Mouse (Mus musculus) gastrocnemius, adult 2 months (tissue): ENCODE data around the gene Dach1. TPM values are rescaled to one million over a fixed set of nuclear protein-coding genes. Genes with fewer than 3 reads are reported as not detected.

Source experiments
- DNase-seq: peaks from one replicate; pipeline ENCODE4 v3.0.0; 2022
- H3K27ac ChIP-seq: fragments of 200-600 bp; 2 replicates; pipeline ENCODE4 v1.8.1; 2022; ENCODE audit warnings: mild to moderate bottlenecking
- H3K4me3 ChIP-seq: fragments of 200-600 bp; 2 replicates; pipeline ENCODE4 v1.8.1; 2022; ENCODE audit warnings: mild to moderate bottlenecking, moderate library complexity
- CTCF ChIP-seq: fragments of 200-600 bp; IDR thresholded peaks from 2 replicates; pipeline ENCODE4 v1.8.1; 2022; ENCODE audit warnings: antibody characterized with exemption, mild to moderate bottlenecking, moderate library complexity
- intact Hi-C: fragments of 180-260 bp; cut with DNase I; formaldehyde crosslinking; loops from one replicate; pipeline ENCODE4 v1.15.1; 2025
- long read RNA-seq, 2 experiments: library from polyadenylated mRNA; stranded (forward); transcript quantifications; one replicate each; pipeline ENCODE4 v2.0.0; 2021
- total RNA-seq, 2 experiments: library from RNA; stranded (reverse); gene quantifications; 2 replicates each; pipeline ENCODE4 v1.2.3; 2021

Gene Dach1
- 1 to 10 TPM; 2.5 to 4.3 TPM for total RNA-seq
- long read RNA-seq, experiment 1, result 0 reads
- long read RNA-seq, experiment 2, result 0 reads

DNA sequence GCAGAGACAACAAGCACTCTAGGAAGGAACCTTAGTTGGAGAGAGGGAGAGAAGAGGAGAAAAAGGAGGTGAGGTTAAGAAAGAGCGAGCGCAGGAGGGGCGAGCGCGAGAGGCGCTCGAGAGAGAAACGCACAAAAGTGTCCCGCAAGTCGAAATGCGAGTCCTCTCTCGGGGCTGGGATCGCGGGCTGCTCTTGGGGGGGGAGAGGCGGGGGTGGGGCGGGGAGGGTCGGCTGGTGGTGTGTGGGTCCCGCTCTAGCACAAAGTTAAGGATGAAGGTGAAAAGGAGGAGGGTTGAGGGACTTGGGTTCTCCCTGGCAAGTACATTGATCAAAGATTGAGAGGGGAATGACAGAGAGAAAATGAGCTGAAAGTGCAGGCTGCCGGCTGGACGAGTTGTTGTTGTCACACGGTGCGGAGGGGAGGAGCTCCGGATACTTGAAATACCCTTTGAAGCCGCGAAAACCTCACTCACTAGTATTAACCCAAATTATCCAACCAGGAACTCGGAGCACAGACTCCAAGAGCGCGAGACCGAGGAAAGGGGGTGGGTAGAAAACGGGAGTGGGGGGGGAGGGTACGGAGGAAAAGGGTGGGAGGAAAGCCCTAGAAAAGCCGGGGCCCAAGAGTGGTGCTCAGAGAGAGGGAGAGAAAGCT, at the start of gene Dach1:
Gene Dach1 (minus strand): TSS at position 345 of the 656 bp plus-strand sequence.
- peak; percentile 29 for DNase-seq
- H3K4me3 ChIP-seq, result peak within 1 kb of the TSS; percentile 82
- intact Hi-C loops, result loop anchor here (10.0 kb wide), 1 partner anchor 585 kb away; no protein-coding TSS in a partner anchor
- TF ChIP-seq CTCF, result no peak
- peak within 1 kb of the TSS; percentile 86 for H3K27ac ChIP-seq

GRCm38 (mm10) chr14:98200089-98200488, 30.5 kb upstream of the Dach1 start:
- Histone ChIP-seq H3K4me3 (no peak overlapping the region), H3K27ac (no peak overlapping the region)
- intact Hi-C loops, result no loop called here
- no peak for TF ChIP-seq CTCF
- no peak for DNase-seq

GRCm38 (mm10) chr14:98181545-98181944, 12.0 kb upstream of the Dach1 start:
- intact Hi-C loops, result no loop called here
- H3K27ac ChIP-seq, result no peak overlapping the region
- TF ChIP-seq CTCF, result peak; percentile 62
- no peak overlapping the region for H3K4me3 ChIP-seq
- DNase-seq, result no peak

GRCm38 (mm10) chr14:98173831-98174230, 4.3 kb upstream of the Dach1 start:
- TF ChIP-seq CTCF, result no peak
- Histone ChIP-seq H3K4me3 (no peak overlapping the region), H3K27ac (no peak overlapping the region)
- intact Hi-C loops, result loop anchor here (10.0 kb wide), 1 partner anchor 589 kb away; no protein-coding TSS in a partner anchor
- no peak for DNase-seq

GRCm38 (mm10) chr14:98172394-98172905, 2.9 kb upstream of the Dach1 start:
- DNase-seq, result no peak
- no peak overlapping the region for H3K27ac ChIP-seq
- intact Hi-C loops, result loop anchor here (10.0 kb wide), 1 partner anchor 588 kb away; no protein-coding TSS in a partner anchor
- TF ChIP-seq CTCF, result no peak
- H3K4me3 ChIP-seq, result no peak overlapping the region

DNA sequence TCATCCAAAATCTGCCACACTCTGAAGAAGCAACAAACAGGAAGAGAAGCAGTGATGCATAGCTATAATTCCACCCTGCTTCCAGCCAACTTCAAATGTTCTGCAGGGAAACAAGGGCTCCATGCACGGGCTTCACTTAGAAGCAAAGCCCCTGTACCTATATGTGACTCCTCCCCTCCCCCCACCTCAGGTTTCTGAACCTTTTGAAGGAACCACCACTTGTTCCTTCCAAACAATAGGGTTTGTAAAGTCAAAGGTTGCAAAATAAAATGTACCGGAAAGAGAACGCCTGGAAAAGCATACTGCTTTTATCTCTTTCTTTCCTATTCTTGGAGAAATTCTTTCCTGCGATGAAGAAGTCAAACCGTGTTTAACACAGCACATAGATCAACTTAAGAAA, 2.3 kb upstream of the Dach1 start:
- Histone ChIP-seq H3K4me3 (no peak overlapping the region), H3K27ac (no peak overlapping the region; the same call in 1 of the 2 replicates)
- TF ChIP-seq CTCF, result no peak
- intact Hi-C loops, result loop anchor here (10.0 kb wide), 1 partner anchor 587 kb away; no protein-coding TSS in a partner anchor
- DNase-seq, result no peak

GRCm38 (mm10) chr14:98168908-98169401, 610 bp downstream of the Dach1 start:
- TF ChIP-seq CTCF, result no peak
- peak overlapping the region; percentile 86 for H3K27ac ChIP-seq
- peak overlapping the region; percentile 82 for H3K4me3 ChIP-seq
- intact Hi-C loops, result no loop called here
- DNase-seq, result peak; percentile 42

GRCm38 (mm10) chr14:98168039-98168907, 1.3 kb downstream of the Dach1 start:
- intact Hi-C loops, result no loop called here
- Histone ChIP-seq H3K27ac (peak overlapping the region; percentile 86), H3K4me3 (peak overlapping the region; percentile 82)
- no peak for TF ChIP-seq CTCF
- DNase-seq, result peak; percentile 32

DNA sequence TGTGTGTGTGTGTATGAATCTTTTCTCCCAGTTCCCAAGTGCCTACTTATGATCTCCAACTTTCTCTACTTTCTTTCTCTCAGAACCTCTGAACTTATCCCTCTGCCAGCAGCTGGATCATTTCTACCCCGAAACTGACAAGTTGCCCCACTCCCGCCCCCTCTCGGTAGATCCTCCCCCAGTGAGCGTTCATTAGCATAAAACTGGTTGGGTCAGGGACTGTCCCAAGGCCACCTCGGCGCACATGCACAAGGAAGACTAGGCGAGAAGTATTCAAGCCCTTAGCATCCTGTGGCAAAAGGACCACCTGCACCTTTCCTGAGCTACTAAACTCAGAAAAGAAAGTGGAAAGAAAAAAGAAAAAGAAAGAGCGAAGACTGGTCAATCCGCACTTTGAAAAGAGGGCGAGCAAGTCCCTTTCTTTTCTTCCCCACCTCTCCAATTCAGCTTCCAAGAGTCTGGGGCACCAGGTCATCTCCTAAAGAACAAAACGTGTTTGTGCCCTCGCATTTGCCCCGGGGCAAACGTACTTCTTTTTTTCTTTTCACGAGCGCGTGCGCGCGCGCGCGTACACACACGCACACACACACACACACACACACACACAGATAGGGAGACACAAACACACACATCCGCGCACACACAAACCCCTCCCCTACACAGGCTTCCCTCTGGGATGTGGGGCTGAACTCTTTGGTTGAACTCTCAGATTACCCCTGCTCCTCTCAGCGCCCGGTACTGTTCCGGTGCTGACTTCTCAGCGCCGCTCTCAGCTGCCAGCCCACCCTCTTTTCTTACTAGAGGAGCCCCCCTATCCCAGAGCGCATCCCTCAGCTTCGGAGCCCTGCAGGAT, 2.2 kb downstream of the Dach1 start:
- intact Hi-C loops, result no loop called here
- TF ChIP-seq CTCF, result no peak
- peak overlapping the region; percentile 86 for H3K27ac ChIP-seq
- DNase-seq, result peak; percentile 26
- H3K4me3 ChIP-seq, result peak overlapping the region; percentile 82

- DNase-seq, result no peak
- no peak for TF ChIP-seq CTCF
- intact Hi-C loops, result no loop called here
- peak overlapping the region; percentile 82 for H3K4me3 ChIP-seq
- H3K27ac ChIP-seq, result peak overlapping the region; percentile 86; the same call in 1 of the 2 replicates
Measured at GRCm38 (mm10) chr14:98166318-98166976, 3.1 kb downstream of the Dach1 start.

DNA sequence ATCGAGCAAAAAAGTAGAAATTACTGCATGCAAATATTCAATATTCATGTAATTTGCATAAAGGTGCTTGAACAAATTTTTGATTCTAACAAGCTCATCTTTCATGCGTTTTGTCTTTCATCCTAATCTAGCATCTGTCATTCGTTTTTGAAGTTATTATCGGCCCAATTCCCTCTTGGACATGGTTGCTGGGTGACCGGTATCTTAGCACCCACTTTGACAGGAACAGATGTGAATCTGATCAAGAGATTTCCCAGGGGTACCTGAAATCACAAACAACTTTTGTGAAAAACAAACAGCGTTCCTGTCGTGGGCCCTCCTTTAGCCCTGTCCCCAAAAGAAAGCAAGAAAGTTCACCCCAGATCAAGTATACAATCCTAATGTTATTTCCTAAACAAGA, 12.8 kb downstream of the Dach1 start:
- Histone ChIP-seq H3K4me3 (no peak overlapping the region), H3K27ac (no peak overlapping the region)
- DNase-seq, result no peak
- no peak for TF ChIP-seq CTCF
- intact Hi-C loops, result no loop called here
